ENCODE assay signal across 10 mouse cellular contexts in genomic region chr7:19744590-19745385, GRCm38 (mm10). TPM values are rescaled to one million over a fixed set of nuclear protein-coding genes. Genes with fewer than 3 reads are reported as not detected.
DNase-seq lines count a peak whose midpoint lies in the region; ATAC-seq and TF ChIP-seq lines count a peak whose summit lies in the region.
"Had no signal": no experiment of that assay in that cellular context is flagged by ENCODE, and none has a peak within 500 bp of the region (broad histone marks: within the 10 kb centered on the region; RNA-seq: fewer than 3 reads in every experiment).

No protein-coding gene starts in this region.

- H3K9ac ChIP-seq in hindbrain, embryonic 11.5 days (ENCODE audit: low read depth, low read length) = no peak overlapping the region
- H3K9ac ChIP-seq in limb, embryonic 13.5 days = peak overlapping the region; percentile 13; the same call in 1 of the 2 replicates

- WGBS in hindbrain, embryonic 11.5 days = 60% methylated on average over 14 of the region's 14 CpGs
- WGBS in limb, embryonic 13.5 days = 56% methylated on average over 14 of the region's 14 CpGs

- ATAC-seq in hindbrain, embryonic 11.5 days (ENCODE audit: low FRiP score) = no peak
- no peak for ATAC-seq in limb, embryonic 13.5 days (ENCODE audit: low FRiP score, low read depth)
- ATAC-seq: Patski had no signal

- H3K4me2 ChIP-seq in hindbrain, embryonic 11.5 days (replicated peaks; ENCODE audit: low read depth, low read length) = no peak overlapping the region
- H3K4me2 ChIP-seq in limb, embryonic 13.5 days (replicated peaks) = peak overlapping the region; percentile 23; the same call in 1 of the 2 replicates

- H3K4me3 ChIP-seq in E14TG2a.4 (replicated peaks; ENCODE audit: low read length) = peak overlapping the region; percentile 100
- H3K4me3 ChIP-seq in brown adipose tissue, adult 24 weeks (ENCODE audit: insufficient read depth, low read depth, low read length) = peak overlapping the region; percentile 35
- H3K4me3 ChIP-seq in hindbrain, embryonic 11.5 days (ENCODE audit: low read depth, low read length) = no peak overlapping the region
- H3K4me3 ChIP-seq in limb, embryonic 13.5 days = no peak overlapping the region

- no peak for TF ChIP-seq CTCF in E14TG2a.4 (conservative IDR thresholded peaks at IDR 0.05; ENCODE audit: low read length)

- H3K27ac ChIP-seq in brown adipose tissue, adult 24 weeks (replicated peaks; ENCODE audit: low read depth, low read length) = peak overlapping the region; percentile 91
- H3K27ac ChIP-seq in hindbrain, embryonic 11.5 days (ENCODE audit: low read depth, low read length) = peak overlapping the region; percentile 30
- H3K27ac ChIP-seq in limb, embryonic 13.5 days = peak overlapping the region; percentile 52; the same call in 1 of the 2 replicates

- H3K36me3 ChIP-seq in E14TG2a.4 (ENCODE audit: insufficient read depth, low read length) = peaks cover 44% of the 10 kb centered on the region
- H3K36me3 ChIP-seq in hindbrain, embryonic 11.5 days (ENCODE audit: control insufficient read depth, insufficient read depth, low read length) = no peaks in the 10 kb centered on the region
- peaks cover 37% of the 10 kb centered on the region for H3K36me3 ChIP-seq in limb, embryonic 13.5 days

- no peak for DNase-seq in hindbrain, embryonic 11.5 days (ENCODE audit: low spot score)
- no peak for DNase-seq in urinary bladder, postnatal 14 days (ENCODE audit: low spot score)
- DNase-seq in Muller cell, postnatal 12 days (ENCODE audit: inconsistent ontology term) = no peak
- no peak for DNase-seq in c-Kit-positive CD71-positive TER-119-positive erythroid progenitor cells, embryonic 14.5 days (ENCODE audit: low spot score)
- DNase-seq in spleen, adult 12 weeks (ENCODE audit: low spot score) = no peak

- H3K9me3 ChIP-seq in E14TG2a.4 (ENCODE audit: low read length) = no peaks in the 10 kb centered on the region
- no peaks in the 10 kb centered on the region for H3K9me3 ChIP-seq in hindbrain, embryonic 11.5 days (ENCODE audit: control insufficient read depth, low read length)
- H3K9me3 ChIP-seq in limb, embryonic 13.5 days = no peaks in the 10 kb centered on the region

- peaks cover 70% of the 10 kb centered on the region for H3K4me1 ChIP-seq in E14TG2a.4 (replicated peaks; ENCODE audit: low read depth, low read length)
- H3K4me1 ChIP-seq in brown adipose tissue, adult 24 weeks (ENCODE audit: control insufficient read depth, insufficient read depth, insufficient read length, low read length) = peaks cover 29% of the 10 kb centered on the region
- H3K4me1 ChIP-seq in hindbrain, embryonic 11.5 days (replicated peaks; ENCODE audit: control insufficient read depth, insufficient read depth, low read length) = peaks cover 3% of the 10 kb centered on the region; the same call in 1 of the 2 replicates
- peaks cover 48% of the 10 kb centered on the region for H3K4me1 ChIP-seq in limb, embryonic 13.5 days

- H3K27me3 ChIP-seq in E14TG2a.4 (ENCODE audit: insufficient read depth, low read length) = no peaks in the 10 kb centered on the region
- no peaks in the 10 kb centered on the region for H3K27me3 ChIP-seq in hindbrain, embryonic 11.5 days (ENCODE audit: control insufficient read depth, insufficient read depth, low read length)
- H3K27me3 ChIP-seq in limb, embryonic 13.5 days = no peaks in the 10 kb centered on the region
- H3K27me3 ChIP-seq: Patski had no signal

RNA-seq across cellular contexts. Expression of gene Nectin2, which starts 5.5 kb away (rescaled TPM):
- 36.0 and 38.3 TPM in 2 replicates for polyA plus RNA-seq in brown adipose tissue, adult 24 weeks (2012; ENCODE audit: insufficient read depth, insufficient read length, missing spikeins)
- polyA plus RNA-seq in hindbrain, embryonic 11.5 days (2014; fragmentation: Nextera tagmentation; extraction: Ambion mirVana) = 52.5 and 60.3 TPM in 2 replicates
- polyA plus RNA-seq in limb, embryonic 13.5 days (2015; fragmentation: Nextera tagmentation; extraction: Ambion mirVana) = 88.6 and 88.7 TPM in 2 replicates

RNA-seq across cellular contexts. Expression of gene Bcam, which starts 26.0 kb away (rescaled TPM):
- polyA plus RNA-seq in brown adipose tissue, adult 24 weeks (2012; ENCODE audit: insufficient read depth, insufficient read length, missing spikeins) = 7.6 and 20.8 TPM in 2 replicates
- polyA plus RNA-seq in hindbrain, embryonic 11.5 days (2014; fragmentation: Nextera tagmentation; extraction: Ambion mirVana) = 20.6 and 22.1 TPM in 2 replicates
- 69.0 and 72.7 TPM in 2 replicates for polyA plus RNA-seq in limb, embryonic 13.5 days (2015; fragmentation: Nextera tagmentation; extraction: Ambion mirVana)

RNA-seq across cellular contexts. Expression of gene Tomm40, which starts 29.6 kb away (rescaled TPM):
- polyA plus RNA-seq in brown adipose tissue, adult 24 weeks (2012; ENCODE audit: insufficient read depth, insufficient read length, missing spikeins) = 64.2 and 86.3 TPM in 2 replicates
- 113 and 129 TPM in 2 replicates for polyA plus RNA-seq in hindbrain, embryonic 11.5 days (2014; fragmentation: Nextera tagmentation; extraction: Ambion mirVana)
- polyA plus RNA-seq in limb, embryonic 13.5 days (2015; fragmentation: Nextera tagmentation; extraction: Ambion mirVana) = 126 and 133 TPM in 2 replicates

RNA-seq across cellular contexts. Expression of gene Apoe, which starts 45.8 kb away (rescaled TPM):
- 777 and 1,675 TPM in 2 replicates for polyA plus RNA-seq in brown adipose tissue, adult 24 weeks (2012; ENCODE audit: insufficient read depth, insufficient read length, missing spikeins)
- polyA plus RNA-seq in hindbrain, embryonic 11.5 days (2014; fragmentation: Nextera tagmentation; extraction: Ambion mirVana) = 192 and 221 TPM in 2 replicates
- polyA plus RNA-seq in limb, embryonic 13.5 days (2015; fragmentation: Nextera tagmentation; extraction: Ambion mirVana) = 236 and 241 TPM in 2 replicates

RNA-seq across cellular contexts. Expression of gene Cblc, which starts 51.8 kb away (rescaled TPM):
- 1.6 TPM in 1 of 2 replicates, not detected in the other for polyA plus RNA-seq in brown adipose tissue, adult 24 weeks (2012; ENCODE audit: insufficient read depth, insufficient read length, missing spikeins)
- 0.59 and 0.63 TPM in 2 replicates for polyA plus RNA-seq in hindbrain, embryonic 11.5 days (2014; fragmentation: Nextera tagmentation; extraction: Ambion mirVana)
- polyA plus RNA-seq in limb, embryonic 13.5 days (2015; fragmentation: Nextera tagmentation; extraction: Ambion mirVana) = 4.2 and 4.9 TPM in 2 replicates
- polyA plus RNA-seq: frontal cortex, adult 2 months had no signal

Comparison
In these comparisons a context has a peak if more than half of its experiments do, and no peak if none do; other contexts are left out.
1. H3K4me3 ChIP-seq: peak in E14TG2a.4 (single experiment) and brown adipose tissue, adult 24 weeks (single experiment); none in hindbrain, embryonic 11.5 days (single experiment) and limb, embryonic 13.5 days (single experiment).
2. H3K27ac ChIP-seq: peak in every context shown above with its lines; median percentile 91 in brown adipose tissue, adult 24 weeks; 52 in limb, embryonic 13.5 days; 30 in hindbrain, embryonic 11.5 days.